Mouse (Mus musculus) brown adipose tissue, adult 24 weeks (tissue): ENCODE data around the gene Ehf. TPM values are rescaled to one million over a fixed set of nuclear protein-coding genes. Genes with fewer than 3 reads are reported as not detected.

Experiments
- H3K27ac ChIP-seq: fragments of 200-500 bp; replicated peaks from 2 replicates; pipeline ENCODE4 v1.5.1; 2012; ENCODE audit warnings: low read depth, mild to moderate bottlenecking, low read length
- H3K4me1 ChIP-seq: fragments of 200-500 bp; 2 replicates; pipeline ENCODE4 v1.6.1; 2012; ENCODE audit warnings: low read length, mixed read lengths; ENCODE audit not compliant: control insufficient read depth, insufficient read depth, insufficient read length
- H3K4me3 ChIP-seq: fragments of 200-500 bp; 2 replicates; pipeline ENCODE4 v1.5.1; 2012; ENCODE audit warnings: low read depth, mild to moderate bottlenecking, low read length, moderate library complexity; ENCODE audit not compliant: insufficient read depth
- polyA plus RNA-seq: library from polyadenylated mRNA; stranded (reverse); fragments of >200 nt; gene quantifications from 2 replicates; pipeline ENCODE4 v1.2.4, GENCODE M21; 2012; ENCODE audit not compliant: missing spikeins, insufficient read depth, insufficient read length

Gene Ehf
- polyA plus RNA-seq, 1 experiment, result not detected

DNA sequence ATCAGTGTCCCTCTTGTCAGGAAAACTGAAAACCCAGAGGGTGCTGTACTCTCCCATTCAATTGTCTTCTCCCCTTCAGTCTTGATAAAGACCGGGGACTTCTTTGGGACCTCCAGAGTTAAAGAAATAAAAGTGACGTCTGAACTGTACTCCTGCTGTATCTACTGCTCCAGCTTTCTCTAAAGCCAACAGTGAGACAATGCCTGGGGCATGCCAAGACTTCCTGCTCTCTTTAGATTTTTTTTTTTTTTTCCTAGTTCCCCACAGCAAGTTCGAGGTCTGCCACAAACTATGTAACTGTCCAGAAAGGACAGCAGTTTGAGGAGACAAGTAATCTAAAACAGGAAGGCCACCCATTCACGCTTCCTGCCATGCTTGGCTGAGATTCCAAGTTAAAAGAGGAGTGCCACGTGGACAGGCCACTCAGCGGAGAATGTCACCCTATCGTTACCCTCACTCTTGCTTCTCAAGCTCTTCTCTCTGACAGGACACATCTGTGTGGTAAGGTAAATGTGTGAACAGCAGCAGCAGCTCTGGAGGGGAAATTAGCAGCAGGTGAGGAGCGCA lies 20.8 kb downstream of the Ehf start:
- Histone ChIP-seq H3K4me3 (no peak overlapping the region), H3K27ac (no peak overlapping the region), H3K4me1 (no peaks in the 10 kb centered on the region)

DNA sequence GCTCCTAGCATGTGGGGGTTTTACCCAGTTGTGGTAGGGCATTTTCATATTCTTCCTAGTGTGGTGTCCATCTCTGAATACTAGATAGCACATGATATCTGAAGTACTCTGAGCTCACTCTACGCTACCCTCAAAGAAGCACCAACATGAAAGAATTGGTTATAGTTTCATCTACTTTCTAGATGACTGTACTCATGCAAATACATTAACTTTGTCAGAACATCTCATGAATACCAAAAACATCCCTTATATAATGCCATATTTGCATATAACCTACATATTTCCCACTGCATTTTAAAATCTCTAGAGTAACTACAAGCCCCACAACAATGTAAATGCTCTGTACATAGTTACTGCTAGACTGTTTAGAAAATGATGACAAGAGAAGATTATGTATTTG lies 23.2 kb downstream of the Ehf start:
- Histone ChIP-seq H3K27ac (no peak overlapping the region), H3K4me3 (no peak overlapping the region), H3K4me1 (no peaks in the 10 kb centered on the region)

DNA sequence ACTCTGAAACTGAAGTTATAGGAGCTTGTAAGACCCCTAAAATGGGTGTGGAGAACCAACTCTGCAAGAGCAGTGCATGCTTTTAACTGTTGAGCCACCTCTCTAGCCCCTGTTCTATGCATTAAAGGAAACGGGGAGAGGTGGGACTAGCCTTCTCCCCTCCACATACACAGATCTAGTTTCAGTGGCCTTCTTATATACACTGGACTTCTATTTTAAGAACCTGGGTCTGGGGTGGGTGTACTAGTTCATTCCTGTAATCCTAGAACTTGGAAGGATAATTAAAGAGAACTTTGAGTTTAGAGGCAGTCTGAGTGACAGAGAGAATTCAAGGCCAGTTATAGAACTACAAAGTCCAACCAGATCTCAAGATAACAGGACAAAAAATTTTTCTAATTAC lies 24.6 kb downstream of the Ehf start:
- Histone ChIP-seq H3K27ac (no peak overlapping the region), H3K4me1 (no peaks in the 10 kb centered on the region), H3K4me3 (no peak overlapping the region)

DNA sequence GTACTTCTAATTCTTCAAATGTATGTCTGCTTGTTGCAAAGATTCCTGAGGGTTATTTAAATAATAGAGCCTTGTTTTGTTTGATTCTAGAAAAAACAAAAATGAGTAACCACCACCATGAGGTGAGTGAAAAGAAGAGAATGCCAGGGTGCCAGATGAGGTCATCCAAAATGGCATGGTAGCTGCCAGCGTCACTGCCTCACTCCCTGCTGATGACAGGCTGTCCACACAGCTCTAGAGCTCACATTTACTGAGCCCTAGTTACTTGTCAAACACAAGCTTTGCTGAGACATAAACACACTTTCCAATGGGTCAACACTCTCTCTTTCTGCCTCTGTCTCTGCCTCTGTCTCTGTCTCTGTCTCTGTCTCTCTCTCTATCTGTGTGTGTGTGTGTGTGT lies 25.3 kb downstream of the Ehf start:
- H3K27ac ChIP-seq, result no peak overlapping the region
- no peaks in the 10 kb centered on the region for H3K4me1 ChIP-seq

DNA sequence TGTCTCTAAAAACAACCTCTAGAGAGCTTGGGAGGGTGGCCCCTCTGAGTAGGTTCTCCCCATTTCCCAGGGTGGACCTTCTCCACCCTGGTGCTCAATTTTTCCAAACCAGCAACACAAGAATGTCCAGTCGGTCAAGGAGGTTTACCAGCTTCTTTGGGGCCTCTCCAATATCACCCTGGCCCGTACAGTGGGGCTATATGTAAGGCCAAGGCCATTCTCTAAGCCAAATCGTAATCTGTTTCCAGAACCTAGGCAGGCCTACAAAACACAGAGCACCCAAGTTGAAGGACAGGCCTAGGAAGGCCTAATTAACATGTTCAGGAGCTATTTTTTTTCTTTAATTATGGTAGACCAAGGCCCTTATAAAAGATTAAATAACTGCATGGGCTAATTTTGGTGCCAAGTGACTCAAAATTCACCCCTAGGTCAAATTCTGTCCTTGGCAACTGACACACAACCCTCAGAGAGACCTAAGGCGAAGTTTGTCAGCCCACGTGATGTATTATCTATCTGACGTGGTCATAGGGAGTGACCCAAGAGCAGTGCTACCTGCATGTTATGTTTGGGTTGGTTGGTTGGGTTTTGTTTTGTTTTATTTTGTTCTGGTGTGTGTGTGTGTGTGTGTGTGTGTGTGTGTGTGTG lies 27.6 kb downstream of the Ehf start:
- Histone ChIP-seq H3K4me1 (no peaks in the 10 kb centered on the region), H3K27ac (no peak overlapping the region), H3K4me3 (no peak overlapping the region)

More for the DNA sequence above, 25.3 kb downstream of the Ehf start:
- H3K4me3 ChIP-seq, result no peak overlapping the region

DNA sequence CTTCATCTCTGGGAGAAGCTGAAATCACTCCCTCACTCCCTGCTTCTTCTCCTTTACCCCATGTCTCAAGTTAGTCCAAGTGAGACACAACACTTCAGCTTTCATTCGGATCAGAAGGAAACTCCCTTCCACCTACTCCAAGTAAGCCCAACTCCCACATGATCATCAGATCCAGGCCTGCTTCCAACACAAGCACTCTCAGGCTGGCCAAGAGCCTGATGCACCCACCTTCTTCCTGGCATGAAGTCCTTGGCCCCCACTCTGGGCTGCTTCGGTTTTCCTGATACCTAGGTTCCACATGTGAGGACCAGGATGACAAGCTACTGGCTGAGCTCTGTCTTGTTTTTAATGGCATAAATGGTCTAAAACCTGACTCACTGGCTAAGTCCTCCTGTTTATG lies 28.3 kb downstream of the Ehf start:
- Histone ChIP-seq H3K4me3 (no peak overlapping the region), H3K27ac (no peak overlapping the region), H3K4me1 (no peaks in the 10 kb centered on the region)

DNA sequence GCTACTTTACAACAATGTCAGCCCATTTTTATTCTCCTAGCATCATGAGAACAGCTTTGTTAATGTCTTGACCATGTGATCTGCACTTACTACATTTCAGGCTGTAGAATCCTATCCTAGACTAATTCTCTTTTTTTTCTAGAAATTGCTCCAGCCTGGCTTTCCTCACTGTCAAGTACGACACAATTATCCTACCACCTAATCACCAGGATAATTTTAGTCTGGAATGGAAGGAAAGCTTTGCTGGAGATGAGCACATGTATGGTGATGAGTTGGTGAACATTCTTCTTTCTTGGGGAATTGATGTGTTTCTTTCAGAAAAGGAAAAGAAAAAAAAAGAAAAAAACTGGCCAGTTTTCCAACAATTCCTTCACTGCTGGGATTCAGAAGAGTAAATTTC lies 28.8 kb downstream of the Ehf start:
- H3K27ac ChIP-seq, result no peak overlapping the region
- no peak overlapping the region for H3K4me3 ChIP-seq

DNA sequence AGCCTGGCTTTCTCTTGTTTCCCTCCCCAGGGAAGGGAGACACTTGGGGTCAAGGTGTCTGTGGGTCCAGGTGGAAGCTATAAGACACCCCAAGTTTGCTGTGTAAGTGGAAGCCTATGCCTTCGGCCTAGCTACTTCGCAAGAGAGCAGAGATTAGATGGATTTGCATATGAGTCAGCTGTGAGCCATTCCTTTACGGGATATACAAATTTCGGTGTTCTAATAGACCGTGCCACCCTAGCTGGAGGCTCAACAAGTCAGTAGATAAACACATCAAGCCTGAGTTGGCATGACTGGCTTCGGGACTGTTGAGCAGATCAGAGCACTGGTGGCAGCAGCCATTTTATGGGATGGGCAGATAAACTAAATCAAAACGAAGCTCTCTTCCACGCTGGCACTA lies 31.6 kb downstream of the Ehf start:
- H3K4me1 ChIP-seq, result no peaks in the 10 kb centered on the region

More for the DNA sequence above, 28.8 kb downstream of the Ehf start:
- no peaks in the 10 kb centered on the region for H3K4me1 ChIP-seq

DNA sequence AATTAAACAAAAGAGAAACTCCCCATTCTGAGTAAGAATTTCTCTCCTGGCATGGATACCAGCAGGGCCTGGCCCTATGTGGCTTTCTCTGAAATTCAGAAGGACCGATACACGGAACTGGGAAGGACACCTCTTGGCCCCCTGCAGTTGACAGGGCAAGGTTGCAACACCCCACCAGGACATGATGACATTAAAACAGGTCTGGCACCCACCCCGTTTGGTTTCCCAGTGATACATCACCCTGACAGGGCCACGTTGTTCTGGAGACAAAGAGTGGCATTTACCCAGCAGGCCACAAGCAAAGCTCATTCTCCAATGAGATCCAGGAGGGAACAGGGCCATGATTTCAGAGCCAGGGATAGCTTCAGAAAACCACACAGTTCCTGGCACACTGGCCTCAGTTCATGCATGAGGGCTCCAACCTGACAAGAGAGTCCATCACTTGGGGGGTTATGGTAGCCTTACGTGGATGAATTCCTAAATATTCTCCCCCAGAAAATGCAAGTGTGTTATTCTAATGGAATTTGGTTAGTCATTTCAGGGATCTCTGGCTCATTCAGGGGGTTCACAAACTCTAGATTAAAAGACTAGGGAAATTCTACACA lies 32.4 kb downstream of the Ehf start:
- no peak overlapping the region for H3K4me3 ChIP-seq
- no peaks in the 10 kb centered on the region for H3K4me1 ChIP-seq
- no peak overlapping the region for H3K27ac ChIP-seq

More for the DNA sequence above, 31.6 kb downstream of the Ehf start:
- no peak overlapping the region for H3K27ac ChIP-seq
- H3K4me3 ChIP-seq, result no peak overlapping the region

DNA sequence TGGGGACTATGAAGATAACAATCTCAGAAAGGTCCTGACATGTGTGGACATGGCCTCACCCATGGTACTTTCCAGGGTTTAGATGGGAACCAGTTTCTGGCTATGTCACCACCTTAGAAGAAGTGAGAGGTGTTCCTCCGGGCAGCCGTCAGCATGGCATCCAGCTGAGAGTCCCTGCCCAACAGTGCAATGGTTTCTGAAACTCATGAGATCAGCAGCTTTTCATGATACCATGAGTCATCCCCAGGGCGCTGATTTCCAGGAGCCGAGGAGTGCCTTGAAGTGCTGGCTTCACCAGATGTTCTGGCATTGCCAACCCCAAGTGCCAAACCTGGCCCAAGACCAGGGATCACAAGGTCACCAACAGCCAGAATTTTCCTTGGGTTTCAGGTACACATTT lies 64.0 kb downstream of the Ehf start:
- no peak overlapping the region for H3K4me3 ChIP-seq
- no peaks in the 10 kb centered on the region for H3K4me1 ChIP-seq
- no peak overlapping the region for H3K27ac ChIP-seq

DNA sequence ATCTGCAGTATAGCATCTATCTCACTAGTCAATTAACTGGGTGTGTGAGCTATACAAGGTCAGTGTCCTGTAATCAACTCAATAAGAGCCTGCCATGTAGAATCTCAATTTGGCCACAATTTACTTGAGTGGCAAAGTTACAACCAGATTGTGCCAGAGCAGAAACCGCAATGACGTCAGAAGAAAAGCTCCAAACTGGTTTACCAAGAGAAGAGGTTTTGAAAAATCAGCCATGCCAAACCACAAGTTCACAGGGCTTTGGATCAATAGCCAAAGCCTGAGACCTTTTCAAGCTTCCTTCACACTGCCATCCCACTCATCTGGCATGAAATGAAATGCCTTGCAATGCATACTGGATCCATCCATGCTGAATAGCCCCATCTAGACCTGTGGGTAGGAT lies 76.3 kb downstream of the Ehf start:
- H3K4me3 ChIP-seq, result no peak overlapping the region
- no peaks in the 10 kb centered on the region for H3K4me1 ChIP-seq
- no peak overlapping the region for H3K27ac ChIP-seq

DNA sequence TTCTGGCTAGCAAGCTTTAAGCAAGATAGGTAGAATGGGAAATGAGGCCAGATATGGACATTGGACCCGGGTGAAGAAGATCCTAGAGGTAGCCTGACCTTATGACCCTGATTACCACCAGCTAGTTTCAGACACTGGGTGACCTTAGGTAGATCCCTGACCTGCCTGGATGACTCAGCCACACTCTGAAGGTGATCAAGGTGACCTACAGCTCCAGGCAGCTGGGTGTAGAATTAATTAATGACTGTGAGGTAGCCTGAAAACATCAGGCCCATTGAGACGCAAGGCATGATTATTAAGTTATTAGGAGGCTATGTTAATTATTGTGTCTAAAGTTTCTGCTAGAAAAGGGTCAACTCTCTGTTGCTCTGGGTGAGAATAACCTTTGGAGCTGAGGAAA lies 82.2 kb downstream of the Ehf start:
- Histone ChIP-seq H3K4me3 (no peak overlapping the region), H3K27ac (no peak overlapping the region), H3K4me1 (no peaks in the 10 kb centered on the region)

DNA sequence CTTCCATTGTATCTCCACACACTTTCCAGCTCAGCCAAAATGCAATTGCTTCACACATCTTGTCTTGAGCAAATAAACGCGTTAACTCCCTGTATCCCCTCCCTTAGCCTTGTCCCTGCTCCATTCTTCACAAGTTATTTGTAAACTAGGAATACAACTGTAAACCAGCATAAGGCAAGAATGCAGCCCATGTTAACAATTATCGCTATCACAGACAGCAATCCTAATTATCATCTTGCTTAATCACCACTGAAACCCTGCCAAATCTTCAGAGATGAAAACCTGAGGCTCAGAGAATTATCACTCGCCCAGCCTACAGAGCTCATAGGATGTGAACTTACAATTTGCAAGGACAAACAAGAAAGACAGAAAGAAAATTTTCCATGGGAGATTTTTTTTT lies 84.8 kb downstream of the Ehf start:
- Histone ChIP-seq H3K4me3 (no peak overlapping the region), H3K4me1 (no peaks in the 10 kb centered on the region), H3K27ac (no peak overlapping the region)

DNA sequence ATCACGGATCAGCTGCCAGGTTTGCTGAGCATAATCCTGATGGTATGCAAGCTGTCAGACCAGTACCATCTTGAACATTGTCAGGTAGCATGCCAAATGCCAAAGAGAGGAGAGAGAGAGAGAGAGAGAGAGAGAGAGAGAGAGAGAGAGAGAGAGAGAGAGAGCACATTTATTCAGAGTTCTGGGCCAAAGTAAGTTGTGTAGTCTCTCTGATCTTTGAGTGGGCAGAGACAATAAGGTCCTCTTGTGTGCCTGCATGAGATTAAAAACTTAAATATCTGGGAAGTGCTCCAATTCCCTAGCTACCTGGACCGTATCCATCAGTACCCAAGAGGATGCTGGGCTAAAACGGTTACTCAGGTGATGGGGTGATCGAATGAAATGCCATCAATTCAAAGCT lies 87.3 kb downstream of the Ehf start:
- H3K4me1 ChIP-seq, result no peaks in the 10 kb centered on the region
- H3K4me3 ChIP-seq, result no peak overlapping the region
- H3K27ac ChIP-seq, result no peak overlapping the region

DNA sequence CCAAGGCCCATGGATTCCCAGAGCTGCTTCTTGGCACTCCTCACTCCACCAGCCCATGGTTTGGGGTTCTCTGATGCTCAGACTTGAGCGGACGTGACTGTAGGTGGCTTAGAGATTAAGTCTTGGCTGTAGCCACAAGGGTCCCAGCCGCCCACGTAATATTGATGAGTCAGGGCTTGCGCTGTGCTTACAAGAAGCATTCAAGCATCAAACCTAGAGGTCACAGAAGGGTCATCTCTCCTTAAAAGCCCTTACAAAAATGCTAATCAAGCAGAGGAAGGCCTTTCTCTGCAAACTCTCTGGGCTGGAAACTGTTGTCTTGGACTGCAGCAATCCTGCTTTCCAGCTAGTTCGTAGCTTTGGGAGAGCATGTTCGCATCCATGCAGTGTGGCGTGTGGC lies 88.2 kb downstream of the Ehf start:
- Histone ChIP-seq H3K27ac (no peak overlapping the region), H3K4me1 (no peaks in the 10 kb centered on the region), H3K4me3 (no peak overlapping the region)

DNA sequence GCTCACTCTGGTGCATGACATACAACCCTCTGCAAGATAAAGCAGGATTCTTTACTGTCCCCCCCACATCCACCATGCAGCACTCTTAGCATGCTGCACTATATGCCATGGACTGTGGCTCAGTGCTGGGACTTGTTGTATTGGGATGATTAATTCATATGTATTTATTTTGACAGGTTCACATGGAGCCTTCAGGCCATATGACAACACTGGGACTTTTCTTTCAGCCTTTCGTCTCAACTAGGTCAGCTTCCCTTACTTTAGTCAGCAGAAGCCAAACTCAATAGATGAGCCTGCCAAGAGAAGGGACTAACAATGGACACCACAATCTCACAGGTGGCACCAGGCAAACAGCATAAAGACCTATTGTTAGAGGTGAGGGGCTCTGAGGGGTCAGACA lies 89.5 kb downstream of the Ehf start:
- Histone ChIP-seq H3K27ac (no peak overlapping the region), H3K4me3 (no peak overlapping the region), H3K4me1 (peaks cover 4% of the 10 kb centered on the region; the same call in 1 of the 2 replicates)
